Mouse (Mus musculus) heart, postnatal 0 days (tissue): Measurements from ENCODE around the gene Smg1.

Source experiments
- CTCF ChIP-seq: IDR thresholded peaks from 2 replicates; pipeline ENCODE4 v1.5.1; 2016; ENCODE audit warnings: antibody characterized with exemption, control low read depth, low read depth
- EP300 ChIP-seq: IDR thresholded peaks from 2 replicates; pipeline ENCODE4 v1.6.1; 2016; ENCODE audit warnings: antibody characterized with exemption, low read depth

DNA sequence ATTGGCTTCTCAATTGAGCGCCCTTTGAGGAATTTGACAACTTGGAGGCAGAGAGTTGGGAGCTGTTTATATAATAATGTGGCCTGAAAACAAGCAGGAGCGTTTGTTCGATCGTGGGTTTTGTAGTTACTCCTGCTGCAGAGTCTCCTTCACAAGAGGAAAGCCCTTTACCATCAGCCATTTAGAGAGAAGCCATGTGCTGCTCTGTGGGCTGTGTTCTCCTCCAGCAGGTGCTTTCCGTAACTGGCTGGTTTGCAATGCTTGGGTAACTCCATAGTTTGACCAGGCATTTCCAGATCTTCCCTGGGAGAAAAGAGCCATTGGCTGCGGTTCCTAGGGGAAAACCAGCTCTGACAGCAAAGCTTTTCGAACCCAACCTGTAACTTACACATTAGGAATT, 30.7 kb upstream of the Smg1 start:
- TF ChIP-seq CTCF (no peak), EP300 (no peak)
